Mouse (Mus musculus): ENCODE results near the gene Rassf3. TPM values are rescaled to one million over a fixed set of nuclear protein-coding genes. Genes with fewer than 3 reads are reported as not detected.

Gene Rassf3
- total RNA-seq, 4 experiments from 2014 or later: 9.3 to 20.4 (median 15.3) TPM

- DNase-seq (ENCODE audit: low spot score in 2 of 2): no peak
Measured at GRCm38 (mm10) chr10:121430764-121431540, 45.2 kb downstream of the Rassf3 start.

GRCm38 (mm10) chr10:121429981-121430682 is 46.0 kb downstream of the Rassf3 start:
- DNase-seq (ENCODE audit: low spot score in 2 of 2): no peak

GRCm38 (mm10) chr10:121429581-121429980 is 46.6 kb downstream of the Rassf3 start:
- DNase-seq (ENCODE audit: low spot score in 2 of 2): no peak

- no peak for DNase-seq (ENCODE audit: low spot score in 2 of 2)
Measured at GRCm38 (mm10) chr10:121429089-121429488, 47.1 kb downstream of the Rassf3 start.

- DNase-seq (ENCODE audit: low spot score in 2 of 2): no peak
Measured at GRCm38 (mm10) chr10:121428011-121428711, 48.0 kb downstream of the Rassf3 start.

- no peak for DNase-seq (ENCODE audit: low spot score in 2 of 2)
Measured at GRCm38 (mm10) chr10:121427136-121427535, 49.0 kb downstream of the Rassf3 start.

GRCm38 (mm10) chr10:121426458-121427070 is 49.6 kb downstream of the Rassf3 start:
- no peak for DNase-seq (ENCODE audit: low spot score in 2 of 2)

- DNase-seq (ENCODE audit: low spot score in 2 of 2): no peak
Measured at GRCm38 (mm10) chr10:121425506-121426025, 50.6 kb downstream of the Rassf3 start.

GRCm38 (mm10) chr10:121425079-121425478 is 51.1 kb downstream of the Rassf3 start:
- no peak for DNase-seq (ENCODE audit: low spot score in 2 of 2)

- no peak for DNase-seq (ENCODE audit: low spot score in 2 of 2)
Measured at GRCm38 (mm10) chr10:121424455-121424854, 51.7 kb downstream of the Rassf3 start.

- DNase-seq (ENCODE audit: low spot score in 2 of 2): no peak
Measured at GRCm38 (mm10) chr10:121423541-121424349, 52.4 kb downstream of the Rassf3 start.

GRCm38 (mm10) chr10:121422294-121422693 is 53.9 kb downstream of the Rassf3 start:
- no peak for DNase-seq (ENCODE audit: low spot score in 2 of 2)

- DNase-seq (ENCODE audit: low spot score in 2 of 2): no peak
Measured at GRCm38 (mm10) chr10:121421657-121422290, 54.4 kb downstream of the Rassf3 start.

GRCm38 (mm10) chr10:121421023-121421422 is 55.1 kb downstream of the Rassf3 start:
- no peak for DNase-seq (ENCODE audit: low spot score in 2 of 2)

GRCm38 (mm10) chr10:121419640-121420470 is 56.3 kb downstream of the Rassf3 start:
- no peak for DNase-seq (ENCODE audit: low spot score in 2 of 2)

GRCm38 (mm10) chr10:121418835-121419234 is 57.3 kb downstream of the Rassf3 start:
- DNase-seq (ENCODE audit: low spot score in 2 of 2): no peak

- no peak for DNase-seq (ENCODE audit: low spot score in 2 of 2)
Measured at GRCm38 (mm10) chr10:121414127-121414526, 62.0 kb downstream of the Rassf3 start.

- no peak for DNase-seq (ENCODE audit: low spot score in 2 of 2)
Measured at GRCm38 (mm10) chr10:121412824-121413223, 63.3 kb downstream of the Rassf3 start.
